Mouse (Mus musculus) macrophage (primary cell): ENCODE measurements around the gene Sept7. TPM values are rescaled to one million over a fixed set of nuclear protein-coding genes. Genes with fewer than 3 reads are reported as not detected.

ENCODE experiments used
- H3K27ac ChIP-seq: fragments of 350-480 bp; formaldehyde crosslinking; 2 replicates; pipeline ENCODE4 v1.9.0; 2021
- H3K36me3 ChIP-seq: fragments of 350-480 bp; formaldehyde crosslinking; 2 replicates; pipeline ENCODE4 v1.9.0; 2021; ENCODE audit errors: inconsistent target
- H3K4me3 ChIP-seq: fragments of 350-480 bp; formaldehyde crosslinking; 2 replicates; pipeline ENCODE4 v1.9.0; 2021; ENCODE audit errors: inconsistent target
- H3K79me2 ChIP-seq: fragments of 350-480 bp; formaldehyde crosslinking; 2 replicates; pipeline ENCODE4 v1.9.0; 2021; ENCODE audit errors: inconsistent target
- WGBS: methylation state at CpG from one replicate; pipeline ENCODE4 v1.1.7; 2026; ENCODE audit warnings: inconsistent platforms; ENCODE audit not compliant: missing documents; 5-methylcytosine and 5-hydroxymethylcytosine counted together
- polyA plus RNA-seq: library from polyadenylated mRNA; stranded (reverse); fragments of 250-400 nt; gene quantifications from 3 replicates; pipeline ENCODE4 v1.2.4, GENCODE M21; 2018; ENCODE audit warnings: inconsistent platforms

Gene Sept7
- polyA plus RNA-seq, 1 experiment from 2014 or later = 225 TPM

- Histone ChIP-seq H3K79me2 (no peaks in the 10 kb centered on the region), H3K27ac (peak overlapping the region; percentile 38), H3K4me3 (no peak overlapping the region), H3K36me3 (no peaks in the 10 kb centered on the region)
- 81% methylated on average over 4 of the region's 4 CpGs for WGBS
Observed at GRCm38 (mm10) chr9:25243926-25244657, 8.1 kb upstream of the Sept7 start.

- H3K4me3 ChIP-seq = no peak overlapping the region
- 38% methylated on average over 4 of the region's 4 CpGs for WGBS
- H3K27ac ChIP-seq = no peak overlapping the region
- H3K36me3 ChIP-seq = no peaks in the 10 kb centered on the region
- H3K79me2 ChIP-seq = peaks cover 5% of the 10 kb centered on the region
Observed at GRCm38 (mm10) chr9:25245125-25245524, 7.1 kb upstream of the Sept7 start.

DNA sequence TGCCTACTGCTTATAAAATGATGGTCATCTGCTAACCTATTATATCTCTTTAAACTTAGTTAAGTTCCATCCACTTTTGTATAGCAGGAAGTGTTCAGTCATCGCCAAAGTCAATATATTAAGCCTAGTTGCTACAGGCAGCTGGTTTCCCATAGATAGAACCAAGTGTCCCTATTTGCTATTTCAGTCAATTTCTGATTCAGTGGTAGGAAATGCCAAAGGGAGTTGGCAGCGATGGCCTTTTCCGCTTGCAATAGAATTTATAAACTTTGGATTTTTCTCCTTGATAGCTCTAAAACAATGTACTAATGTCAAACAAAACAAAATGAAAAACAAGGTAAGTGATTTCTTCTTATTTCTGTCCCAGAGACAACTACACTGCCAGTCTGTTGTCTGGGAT lies 5.7 kb upstream of the Sept7 start:
- peaks cover 18% of the 10 kb centered on the region for H3K79me2 ChIP-seq
- no peak overlapping the region for H3K4me3 ChIP-seq
- H3K36me3 ChIP-seq = no peaks in the 10 kb centered on the region
- WGBS = 94% methylated on average over 3 of the region's 3 CpGs
- H3K27ac ChIP-seq = no peak overlapping the region

DNA sequence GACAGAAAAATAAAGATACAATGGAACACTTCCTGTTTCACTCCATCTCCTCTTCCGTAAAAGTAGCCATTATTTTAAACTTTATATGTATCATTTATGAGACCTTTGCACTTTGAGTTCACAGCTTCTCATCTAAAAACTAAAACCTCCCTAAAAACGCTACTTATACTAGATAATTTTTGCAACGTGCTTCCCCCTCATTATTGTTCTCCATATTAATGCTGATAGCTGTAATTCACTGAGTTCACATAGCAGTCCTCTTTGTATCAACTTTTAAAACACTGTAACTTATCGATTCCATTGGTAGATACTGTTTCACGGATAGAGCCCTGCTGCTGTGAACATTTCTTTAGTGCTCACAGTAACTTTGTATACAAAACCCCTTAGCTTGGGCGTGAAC lies 1.1 kb upstream of the Sept7 start:
- Histone ChIP-seq H3K27ac (peak overlapping the region; percentile 90), H3K79me2 (peaks cover 52% of the 10 kb centered on the region), H3K4me3 (peak overlapping the region; percentile 83), H3K36me3 (no peaks in the 10 kb centered on the region)
- 3% methylated on average over 6 of the region's 6 CpGs for WGBS

DNA sequence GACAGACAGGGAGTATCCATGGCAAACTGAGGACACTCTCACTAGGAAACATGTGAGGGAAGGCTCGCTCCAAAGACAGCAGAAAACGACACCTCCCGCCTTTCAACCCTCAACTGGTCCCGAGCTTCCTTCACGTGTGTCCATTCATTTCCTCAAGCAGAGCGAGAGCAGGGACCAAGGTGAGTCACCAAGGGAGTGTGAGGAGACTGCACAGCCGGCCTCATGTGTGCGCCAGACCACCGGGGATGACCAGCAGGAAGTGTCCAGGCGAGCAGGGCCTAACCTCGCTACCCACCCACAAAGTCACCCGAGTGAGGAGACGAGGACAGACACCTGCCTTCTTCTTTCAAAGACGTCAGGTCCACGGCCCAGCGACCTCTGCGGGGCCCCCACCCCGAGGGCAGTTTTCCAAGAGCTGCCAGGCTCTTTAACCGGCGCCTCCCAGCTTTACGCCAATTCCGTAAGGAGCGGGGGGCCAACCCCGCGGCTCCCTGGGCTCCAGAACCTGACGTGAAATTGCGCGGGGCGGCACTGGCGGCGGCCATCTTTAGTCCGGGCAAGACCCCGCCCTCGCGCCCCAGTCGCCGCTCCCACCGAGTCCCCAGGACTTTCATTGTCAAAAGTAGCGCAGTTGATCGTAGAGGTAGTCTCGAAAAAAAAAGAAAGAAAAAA lies 492 bp upstream of the Sept7 start:
- WGBS = 1% methylated on average over 36 of the region's 41 CpGs
- Histone ChIP-seq H3K27ac (peak overlapping the region; percentile 90), H3K79me2 (peaks cover 58% of the 10 kb centered on the region)

DNA sequence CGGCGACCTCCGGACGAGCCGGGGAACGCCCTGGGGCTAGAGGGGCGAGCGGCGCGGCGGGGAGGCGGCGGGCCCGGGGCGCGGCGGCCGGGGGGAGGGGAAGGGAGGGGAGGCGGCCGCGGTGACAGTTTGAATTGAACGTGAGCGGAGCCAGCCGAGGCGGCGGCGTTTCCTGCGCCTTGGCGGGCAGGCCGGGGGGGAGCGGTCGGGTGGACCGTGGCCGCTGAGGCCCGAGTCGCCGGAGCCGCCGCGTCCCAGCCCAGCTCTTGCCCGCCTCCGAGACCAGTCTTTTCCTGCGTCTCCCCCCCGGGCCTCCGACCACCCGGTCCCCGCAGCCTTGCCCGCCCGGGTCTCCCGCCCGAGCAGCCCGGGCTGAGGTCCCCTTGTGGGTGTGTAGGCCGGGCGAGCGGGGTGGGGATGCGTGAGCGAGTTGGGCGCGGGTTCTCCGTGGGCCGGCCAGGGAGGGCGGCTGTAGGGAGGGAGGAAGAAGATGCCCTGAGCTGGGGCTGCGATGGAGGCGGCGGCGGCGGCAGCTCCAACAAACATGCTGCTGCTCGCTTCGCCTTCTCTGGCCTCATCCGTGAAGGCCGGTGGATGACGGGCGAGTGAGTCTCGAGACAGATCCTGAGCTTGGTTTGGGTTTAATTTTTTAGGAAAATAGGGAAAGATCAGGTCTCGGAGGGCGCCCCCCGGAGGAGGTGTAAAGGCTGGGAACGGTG lies 679 bp downstream of the Sept7 start:
- Histone ChIP-seq H3K27ac (peak overlapping the region; percentile 67), H3K4me3 (peak overlapping the region; percentile 62), H3K79me2 (peaks cover 69% of the 10 kb centered on the region), H3K36me3 (no peaks in the 10 kb centered on the region)
- WGBS = 2% methylated on average over 50 of the region's 78 CpGs

More for the DNA sequence above, 492 bp upstream of the Sept7 start:
- Histone ChIP-seq H3K4me3 (peak overlapping the region; percentile 83), H3K36me3 (no peaks in the 10 kb centered on the region)

GRCm38 (mm10) chr9:25253478-25253824 lies 1.2 kb downstream of the Sept7 start:
- H3K27ac ChIP-seq = peak overlapping the region; percentile 67
- H3K4me3 ChIP-seq = peak overlapping the region; percentile 62
- H3K36me3 ChIP-seq = no peaks in the 10 kb centered on the region
- H3K79me2 ChIP-seq = peaks cover 75% of the 10 kb centered on the region
- WGBS = 0% methylated on average over 3 of the region's 3 CpGs

DNA sequence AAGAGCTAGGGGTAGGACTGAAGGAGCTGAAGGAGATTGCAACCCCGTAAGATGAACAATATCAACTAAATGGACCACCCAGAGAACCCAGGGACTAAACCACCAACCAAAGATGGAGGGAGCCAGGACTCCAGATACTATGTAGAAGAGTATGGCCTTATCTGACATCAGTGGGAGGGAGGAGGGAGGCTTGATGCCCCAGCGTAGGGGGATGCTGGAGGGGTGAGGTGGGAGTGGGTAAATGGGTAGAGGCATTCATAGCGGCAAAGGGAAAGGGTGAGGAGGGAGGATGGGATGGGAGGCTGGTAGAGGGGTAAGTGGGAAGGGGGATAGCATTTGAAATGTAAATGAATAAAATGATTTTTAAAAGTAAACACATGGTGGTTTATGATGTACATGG lies 8.2 kb downstream of the Sept7 start:
- H3K4me3 ChIP-seq = no peak overlapping the region
- peaks cover 100% of the 10 kb centered on the region for H3K79me2 ChIP-seq
- 93% methylated on average over 3 of the region's 3 CpGs for WGBS
- peak overlapping the region; percentile 46 for H3K27ac ChIP-seq
- H3K36me3 ChIP-seq = peaks cover 15% of the 10 kb centered on the region

DNA sequence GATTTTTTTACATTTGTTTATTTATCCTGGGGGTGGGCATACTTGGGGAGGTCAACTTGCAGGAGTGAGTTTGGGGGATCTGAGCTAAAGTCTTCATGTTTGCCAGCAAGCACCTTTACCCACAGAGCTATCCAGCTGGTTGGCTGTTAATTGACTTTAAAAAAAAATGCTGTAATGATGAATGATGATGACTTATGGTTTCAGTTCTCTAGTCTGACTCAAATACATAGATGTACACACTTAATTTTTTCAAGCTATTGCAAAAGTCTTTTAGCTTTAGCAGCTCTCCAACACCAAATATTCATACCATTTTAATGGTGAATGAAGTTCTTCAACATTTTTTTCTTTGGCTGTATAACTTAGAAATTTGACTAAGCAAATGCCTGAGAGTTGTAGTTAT lies 8.7 kb downstream of the Sept7 start:
- Histone ChIP-seq H3K36me3 (peaks cover 20% of the 10 kb centered on the region), H3K4me3 (no peak overlapping the region), H3K27ac (peak overlapping the region; percentile 46), H3K79me2 (peaks cover 100% of the 10 kb centered on the region)

- peaks cover 100% of the 10 kb centered on the region for H3K79me2 ChIP-seq
- no peak overlapping the region for H3K4me3 ChIP-seq
- H3K27ac ChIP-seq = no peak overlapping the region
- peaks cover 26% of the 10 kb centered on the region for H3K36me3 ChIP-seq
- WGBS = 0% methylated on average over 1 of the region's 1 CpGs
Observed at GRCm38 (mm10) chr9:25262087-25262486, 9.8 kb downstream of the Sept7 start.

GRCm38 (mm10) chr9:25265795-25266194 lies 13.6 kb downstream of the Sept7 start:
- peaks cover 100% of the 10 kb centered on the region for H3K79me2 ChIP-seq
- no peak overlapping the region for H3K27ac ChIP-seq
- H3K36me3 ChIP-seq = peaks cover 36% of the 10 kb centered on the region
- WGBS = 90% methylated on average over 4 of the region's 4 CpGs
- no peak overlapping the region for H3K4me3 ChIP-seq

DNA sequence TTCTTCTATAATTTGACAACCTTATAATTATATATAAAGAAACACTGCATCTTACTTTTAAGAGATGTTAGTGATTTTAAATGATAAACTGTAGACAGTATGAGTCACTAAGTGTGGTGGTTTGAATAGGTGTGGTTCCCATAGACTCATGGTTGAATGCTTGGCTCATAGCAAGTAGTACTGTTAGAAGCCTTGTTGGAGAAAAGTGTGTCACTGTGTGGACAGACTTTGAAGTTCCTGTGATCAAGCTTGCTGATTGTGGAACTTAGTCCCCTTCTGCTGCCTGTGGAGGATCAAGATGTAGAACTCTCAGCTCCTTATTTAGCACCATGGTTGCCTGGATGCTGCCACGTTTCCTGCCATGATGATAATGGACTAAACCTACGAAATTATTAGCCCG lies 14.9 kb downstream of the Sept7 start:
- WGBS = 97% methylated on average over 3 of the region's 3 CpGs
- Histone ChIP-seq H3K36me3 (peaks cover 36% of the 10 kb centered on the region), H3K27ac (no peak overlapping the region), H3K79me2 (peaks cover 100% of the 10 kb centered on the region), H3K4me3 (no peak overlapping the region)

GRCm38 (mm10) chr9:25267574-25267973 lies 15.3 kb downstream of the Sept7 start:
- peaks cover 100% of the 10 kb centered on the region for H3K79me2 ChIP-seq
- WGBS = 100% methylated on average over 2 of the region's 2 CpGs
- peaks cover 36% of the 10 kb centered on the region for H3K36me3 ChIP-seq
- no peak overlapping the region for H3K27ac ChIP-seq
- H3K4me3 ChIP-seq = no peak overlapping the region

DNA sequence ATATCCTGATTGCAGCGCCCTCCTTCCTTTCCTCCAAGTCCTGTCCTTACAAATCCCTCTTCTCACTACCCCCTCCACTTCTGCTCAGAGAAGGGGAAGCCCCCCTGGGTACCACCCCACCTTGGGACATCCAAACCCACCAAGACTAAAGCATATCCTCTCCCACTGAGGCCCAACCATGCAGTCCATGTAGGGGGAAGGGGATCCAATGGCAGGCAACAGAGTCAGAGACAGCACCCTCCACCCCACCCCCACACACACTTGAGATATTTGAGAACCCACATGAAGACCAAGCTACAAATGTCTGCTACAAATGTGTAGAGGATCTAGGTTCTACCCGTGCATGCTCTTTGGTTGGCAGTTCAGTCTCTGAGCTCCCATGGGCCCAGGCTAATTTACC lies 19.7 kb downstream of the Sept7 start:
- WGBS = 95% methylated on average over 2 of the region's 2 CpGs
- Histone ChIP-seq H3K27ac (no peak overlapping the region), H3K36me3 (peaks cover 12% of the 10 kb centered on the region; the same call in 1 of the 2 replicates), H3K4me3 (no peak overlapping the region), H3K79me2 (peaks cover 100% of the 10 kb centered on the region)

- WGBS = 86% methylated on average over 1 of the region's 1 CpGs
- no peak overlapping the region for H3K27ac ChIP-seq
- peaks cover 6% of the 10 kb centered on the region; the same call in 1 of the 2 replicates for H3K79me2 ChIP-seq
- peaks cover 35% of the 10 kb centered on the region for H3K36me3 ChIP-seq
- no peak overlapping the region for H3K4me3 ChIP-seq
Observed at GRCm38 (mm10) chr9:25289796-25290195, 37.6 kb downstream of the Sept7 start.
